Mouse (Mus musculus) heart, adult 2 months (tissue): ENCODE results near the gene Ntrk2. TPM values are rescaled to one million over a fixed set of nuclear protein-coding genes. Genes with fewer than 3 reads are reported as not detected.

Source experiments
- DNase-seq, 2 experiments: peaks; one replicate each; pipeline ENCODE4 v3.0.0; 2021
- H3K27ac ChIP-seq: fragments of 200-600 bp; 2 replicates; pipeline ENCODE4 v1.8.1; 2022
- H3K27me3 ChIP-seq: fragments of 200-500 bp; 2 replicates; pipeline ENCODE4 v1.6.1; 2012; ENCODE audit warnings: mild to moderate bottlenecking, low read length, inconsistent platforms, mixed read lengths; ENCODE audit not compliant: control insufficient read depth, insufficient read depth
- H3K36me3 ChIP-seq: fragments of 200-500 bp; 2 replicates; pipeline ENCODE4 v1.6.1; 2012; ENCODE audit warnings: low read length, inconsistent platforms; ENCODE audit not compliant: control insufficient read depth, insufficient read depth
- H3K4me1 ChIP-seq: fragments of 200-500 bp; 2 replicates; pipeline ENCODE4 v1.6.1; 2011; ENCODE audit warnings: low read length; ENCODE audit not compliant: control insufficient read depth, insufficient read depth
- H3K4me3 ChIP-seq: fragments of 200-600 bp; 2 replicates; pipeline ENCODE4 v1.8.1; 2022
- H3K79me2 ChIP-seq: fragments of 200-500 bp; replicated peaks from 2 replicates; pipeline ENCODE4 v1.6.1; 2012; ENCODE audit warnings: mild to moderate bottlenecking, inconsistent platforms, low read length, moderate library complexity, mixed read lengths; ENCODE audit not compliant: control insufficient read depth, insufficient read depth
- H3K9ac ChIP-seq: fragments of 200-500 bp; 2 replicates; pipeline ENCODE4 v1.6.1; 2012; ENCODE audit warnings: low read depth, mild to moderate bottlenecking, control low read depth, inconsistent platforms, low read length, mixed read lengths
- CTCF ChIP-seq: fragments of 200-600 bp; IDR thresholded peaks from 2 replicates; pipeline ENCODE4 v1.8.1; 2022; ENCODE audit warnings: antibody characterized with exemption, mild to moderate bottlenecking, moderate library complexity
- EP300 ChIP-seq: fragments of 200-500 bp; IDR thresholded peaks from 2 replicates; pipeline ENCODE4 v1.6.1; 2011; ENCODE audit warnings: low read depth, low read length, control low read depth; ENCODE audit not compliant: insufficient read depth
- POLR2A ChIP-seq: fragments of 200-500 bp; IDR thresholded peaks from 2 replicates; pipeline ENCODE4 v1.6.1; 2011; ENCODE audit warnings: mild to moderate bottlenecking, low read depth, low read length, control low read depth; ENCODE audit not compliant: insufficient read depth
- WGBS: fragments of 180-500 bp; shearing (Covaris S2); methylation state at CpG from one replicate; pipeline ENCODE4 v1.1.7; 2018; 5-methylcytosine and 5-hydroxymethylcytosine counted together
- intact Hi-C: fragments of 180-260 bp; cut with DNase I; formaldehyde crosslinking; loops from one replicate; pipeline ENCODE4 v1.15.1; 2025
- polyA plus RNA-seq: library from polyadenylated mRNA; depleted of rRNA; stranded (reverse); fragments of >200 nt; gene quantifications from 2 replicates; pipeline ENCODE4 v1.2.3, GENCODE M21; 2012
- total RNA-seq, 2 experiments: library from RNA; stranded (reverse); gene quantifications; 2 replicates each; pipeline ENCODE4 v1.2.3; 2021

Ntrk2 gene
- total and polyA plus RNA-seq, 3 experiments: 0.91 to 4.6 (median 1.8) TPM

- Histone ChIP-seq H3K79me2 (no peaks in the 10 kb centered on the region), H3K4me1 (no peaks in the 10 kb centered on the region), H3K36me3 (no peaks in the 10 kb centered on the region), H3K27me3 (no peaks in the 10 kb centered on the region), H3K9ac (no peak overlapping the region), H3K4me3 (no peak overlapping the region), H3K27ac (no peak overlapping the region)
- WGBS: 71% methylated on average over 4 of the region's 4 CpGs
- TF ChIP-seq POLR2A (no peak), CTCF (no peak), EP300 (no peak)
- intact Hi-C loops: no loop called here
- DNase-seq: no peak
Observed at GRCm38 (mm10) chr13:58831999-58832398, 25.6 kb downstream of the Ntrk2 start.

GRCm38 (mm10) chr13:58834726-58835125, 28.4 kb downstream of the Ntrk2 start:
- 35% methylated on average over 4 of the region's 4 CpGs for WGBS
- Histone ChIP-seq H3K9ac (no peak overlapping the region), H3K36me3 (no peaks in the 10 kb centered on the region), H3K79me2 (no peaks in the 10 kb centered on the region), H3K27ac (no peak overlapping the region), H3K27me3 (no peaks in the 10 kb centered on the region), H3K4me1 (no peaks in the 10 kb centered on the region), H3K4me3 (no peak overlapping the region)
- intact Hi-C loops: no loop called here
- no peak for DNase-seq
- TF ChIP-seq POLR2A: no peak
- no peak for TF ChIP-seq CTCF
- no peak for TF ChIP-seq EP300

GRCm38 (mm10) chr13:58836891-58837290, 30.5 kb downstream of the Ntrk2 start:
- Histone ChIP-seq H3K4me1 (no peaks in the 10 kb centered on the region), H3K27me3 (no peaks in the 10 kb centered on the region), H3K4me3 (no peak overlapping the region), H3K79me2 (no peaks in the 10 kb centered on the region), H3K9ac (no peak overlapping the region), H3K27ac (no peak overlapping the region), H3K36me3 (no peaks in the 10 kb centered on the region)
- TF ChIP-seq EP300 (no peak), CTCF (no peak), POLR2A (no peak)
- no peak for DNase-seq
- WGBS: 94% methylated on average over 1 of the region's 1 CpGs
- intact Hi-C loops: no loop called here

GRCm38 (mm10) chr13:58838110-58838509, 31.7 kb downstream of the Ntrk2 start:
- WGBS: 78% methylated on average over 8 of the region's 8 CpGs
- Histone ChIP-seq H3K27me3 (no peaks in the 10 kb centered on the region), H3K27ac (no peak overlapping the region), H3K4me3 (no peak overlapping the region), H3K36me3 (no peaks in the 10 kb centered on the region), H3K4me1 (no peaks in the 10 kb centered on the region), H3K79me2 (no peaks in the 10 kb centered on the region), H3K9ac (no peak overlapping the region)
- peak in 1 of 2 experiments; percentile 26 for DNase-seq
- TF ChIP-seq EP300: no peak
- no peak for TF ChIP-seq CTCF
- no peak for TF ChIP-seq POLR2A
- intact Hi-C loops: no loop called here

GRCm38 (mm10) chr13:58840731-58841359, 34.5 kb downstream of the Ntrk2 start:
- Histone ChIP-seq H3K79me2 (no peaks in the 10 kb centered on the region), H3K4me1 (no peaks in the 10 kb centered on the region), H3K27me3 (no peaks in the 10 kb centered on the region), H3K27ac (no peak overlapping the region), H3K36me3 (no peaks in the 10 kb centered on the region), H3K9ac (no peak overlapping the region), H3K4me3 (no peak overlapping the region)
- DNase-seq: peak in 1 of 2 experiments; percentile 22
- intact Hi-C loops: no loop called here
- WGBS: 28% methylated on average over 7 of the region's 7 CpGs
- TF ChIP-seq CTCF (no peak), POLR2A (no peak), EP300 (no peak)

GRCm38 (mm10) chr13:58843826-58844225, 37.5 kb downstream of the Ntrk2 start:
- intact Hi-C loops: no loop called here
- no peak for DNase-seq
- no peak overlapping the region for H3K4me3 ChIP-seq
- H3K79me2 ChIP-seq: no peaks in the 10 kb centered on the region
- no peaks in the 10 kb centered on the region for H3K4me1 ChIP-seq
- no peaks in the 10 kb centered on the region for H3K27me3 ChIP-seq
- no peak overlapping the region for H3K27ac ChIP-seq
- no peak for TF ChIP-seq CTCF
- TF ChIP-seq EP300: no peak
- TF ChIP-seq POLR2A: no peak
- H3K9ac ChIP-seq: no peak overlapping the region
- no peaks in the 10 kb centered on the region for H3K36me3 ChIP-seq
- 76% methylated on average over 9 of the region's 9 CpGs for WGBS
